In genomic region chr7:113512527-113513285, GRCm38 (mm10) we compare ENCODE assay signal across 9 mouse cellular contexts. TPM values are rescaled to one million over a fixed set of nuclear protein-coding genes. Genes with fewer than 3 reads are reported as not detected.
DNase-seq lines count a peak whose midpoint lies in the region; ATAC-seq and TF ChIP-seq lines count a peak whose summit lies in the region.
"Had no signal": no experiment of that assay in that cellular context is flagged by ENCODE, and none has a peak within 500 bp of the region (broad histone marks: within the 10 kb centered on the region; RNA-seq: fewer than 3 reads in every experiment).

No protein-coding gene starts in this region.

- peak overlapping the region; percentile 94 for H3K27ac ChIP-seq in heart, embryonic 10.5 days
- peak overlapping the region; percentile 69 for H3K27ac ChIP-seq in CH12.LX (ENCODE audit: insufficient read depth, low read depth)
- no peak overlapping the region for H3K27ac ChIP-seq in forebrain, embryonic 11.5 days (ENCODE audit: low read depth, low read length)
- no peak overlapping the region for H3K27ac ChIP-seq in limb, embryonic 13.5 days

- peaks cover 14% of the 10 kb centered on the region for H3K4me1 ChIP-seq in heart, embryonic 10.5 days
- peaks cover 9 to 65% of the 10 kb centered on the region in 2 experiments for H3K4me1 ChIP-seq in CH12.LX (ENCODE audit: control insufficient read depth in 1 of 2, insufficient read depth in 2 of 2)
- H3K4me1 ChIP-seq in forebrain, embryonic 11.5 days (replicated peaks; ENCODE audit: control insufficient read depth, insufficient read depth, low read length): peaks cover 2% of the 10 kb centered on the region; the same call in 1 of the 2 replicates
- H3K4me1 ChIP-seq in limb, embryonic 13.5 days: peaks cover 19% of the 10 kb centered on the region

- dilution Hi-C loops in CH12.LX (cut with MboI; ENCODE audit: extremely low pct_ligation_motif_present, extremely low pct_unique_long_range_greater_than_20kb, low sequenced_read_pairs): no loop called here

- H3K4me2 ChIP-seq in CH12.LX (ENCODE audit: insufficient read depth, low read depth, poor library complexity, severe bottlenecking): peak overlapping the region; percentile 58
- peak overlapping the region; percentile 96 for H3K4me2 ChIP-seq in forebrain, embryonic 11.5 days (ENCODE audit: low read depth, low read length, severe bottlenecking)
- H3K4me2 ChIP-seq in limb, embryonic 13.5 days (replicated peaks): peak overlapping the region; percentile 83

- ATAC-seq in forebrain, embryonic 11.5 days (replicated peaks; ENCODE audit: low FRiP score): no peak
- ATAC-seq in limb, embryonic 13.5 days (ENCODE audit: low FRiP score, low read depth): no peak
- peak; percentile 1; the same call in 1 of the 2 replicates for ATAC-seq in neutrophil, adult 5-6 weeks (ENCODE audit: extremely low read depth, insufficient number of reproducible peaks, low FRiP score, poor library complexity, severe bottlenecking)

- TF ChIP-seq RAD21 in CH12.LX (IDR thresholded peaks at IDR 0.05; ENCODE audit: low read depth, low read length): no peak; the same call in 1 of the 2 replicates

- TF ChIP-seq EP300 in CH12.LX (IDR thresholded peaks at IDR 0.05; ENCODE audit: low read length): no peak

- peak; percentile 1; the same call in 1 of the 2 replicates for TF ChIP-seq POLR2A in CH12.LX (IDR thresholded peaks at IDR 0.05; ENCODE audit: low read depth, low read length)

- H3K36me3 ChIP-seq in heart, embryonic 10.5 days: no peaks in the 10 kb centered on the region
- H3K36me3 ChIP-seq in CH12.LX (replicated peaks in 1 of 2; ENCODE audit: control insufficient read depth in 1 of 2, insufficient read depth in 1 of 2, low read length in 1 of 2): no peaks in the 10 kb centered on the region
- no peaks in the 10 kb centered on the region for H3K36me3 ChIP-seq in forebrain, embryonic 11.5 days (ENCODE audit: control insufficient read depth, insufficient read depth, low read length)
- H3K36me3 ChIP-seq in limb, embryonic 13.5 days: no peaks in the 10 kb centered on the region

- peak; percentile 74 for DNase-seq in heart, embryonic 10.5 days (ENCODE audit: low spot score)
- no peak for DNase-seq in heart, adult 8-10 months (ENCODE audit: low spot score)
- no peak for DNase-seq in CH12.LX (ENCODE audit: extremely low read depth)
- DNase-seq in forebrain, embryonic 11.5 days (ENCODE audit: low spot score): no peak
- no peak for DNase-seq in adrenal gland, adult 18-20 months (ENCODE audit: low spot score in 2 of 2)
- no peak for DNase-seq in frontal cortex, postnatal 10 days (ENCODE audit: low spot score in 2 of 2)

- peaks cover 6% of the 10 kb centered on the region; the same call in 1 of the 2 replicates for H3K27me3 ChIP-seq in heart, embryonic 10.5 days (ENCODE audit: insufficient read depth, poor library complexity, severe bottlenecking)
- H3K27me3 ChIP-seq in CH12.LX (replicated peaks): no peaks in the 10 kb centered on the region
- H3K27me3 ChIP-seq in forebrain, embryonic 11.5 days (ENCODE audit: control insufficient read depth, insufficient read depth, low read length): no peaks in the 10 kb centered on the region
- H3K27me3 ChIP-seq in limb, embryonic 13.5 days: 0 out of 2 replicates have a peak, but pooled peaks cover 3% of the 10 kb centered on the region
- H3K27me3 ChIP-seq: Patski had no signal

- H3K9ac ChIP-seq in CH12.LX (ENCODE audit: insufficient read depth, low read depth): peak overlapping the region; percentile 90
- H3K9ac ChIP-seq in forebrain, embryonic 11.5 days (ENCODE audit: low read length): peak overlapping the region; percentile 79
- H3K9ac ChIP-seq in limb, embryonic 13.5 days: peak overlapping the region; percentile 72

- TF ChIP-seq CTCF in CH12.LX (conservative IDR thresholded peaks at IDR 0.05 in 1 of 2, IDR thresholded peaks at IDR 0.05 in 1 of 2; ENCODE audit: low read depth in 2 of 2, low read length in 2 of 2): no peak

- peak overlapping the region; percentile 98 for H3K4me3 ChIP-seq in heart, embryonic 10.5 days
- H3K4me3 ChIP-seq in CH12.LX (replicated peaks in 1 of 3; ENCODE audit: low read depth in 2 of 3, low read length in 2 of 3, poor library complexity in 1 of 3): peak overlapping the region; percentile 89 to 96 (median 91)
- H3K4me3 ChIP-seq in forebrain, embryonic 11.5 days (ENCODE audit: low read depth, low read length): peak overlapping the region; percentile 93
- peak overlapping the region; percentile 87 for H3K4me3 ChIP-seq in limb, embryonic 13.5 days

- peaks cover 33% of the 10 kb centered on the region for H3K79me2 ChIP-seq in CH12.LX (replicated peaks; ENCODE audit: control insufficient read depth, extremely low read depth, insufficient read depth, poor library complexity, severe bottlenecking)

- no peaks in the 10 kb centered on the region for H3K9me3 ChIP-seq in heart, embryonic 10.5 days
- H3K9me3 ChIP-seq in CH12.LX (replicated peaks; ENCODE audit: low read length): no peaks in the 10 kb centered on the region
- H3K9me3 ChIP-seq in forebrain, embryonic 11.5 days (ENCODE audit: control insufficient read depth, low read length): no peaks in the 10 kb centered on the region
- H3K9me3 ChIP-seq in limb, embryonic 13.5 days: no peaks in the 10 kb centered on the region

- WGBS in heart, embryonic 10.5 days: 15% methylated on average over 20 of the region's 20 CpGs
- WGBS in forebrain, embryonic 11.5 days: 18% methylated on average over 20 of the region's 20 CpGs
- WGBS in limb, embryonic 13.5 days: 17% methylated on average over 20 of the region's 20 CpGs

- in situ Hi-C loops in CH12.LX (cut with MboI; ENCODE audit: low pct_ligation_motif_present, low pct_unique_long_range_greater_than_20kb, low sequenced_read_pairs): loop anchor here (10.0 kb wide), 2 partner anchors 72 to 138 kb away; no protein-coding TSS in a partner anchor

TF ChIP-seq in CH12.LX, 34 proteins besides CTCF, POLR2A, EP300 and RAD21:
- peak; percentile 47; the same call in 1 of the 2 replicates for TF ChIP-seq BHLHE40 (IDR thresholded peaks at IDR 0.05; ENCODE audit: low read depth, low read length)
- TF ChIP-seq IRF4 (IDR thresholded peaks at IDR 0.05; ENCODE audit: low read depth, low read length): no peak

RNA-seq across cellular contexts. Expression of gene Far1, which starts 0.9 kb away (rescaled TPM):
- polyA plus RNA-seq in heart, embryonic 10.5 days (2016; fragmentation: Nextera tagmentation; extraction: Ambion mirVana): 60.2 and 62.3 TPM in 2 replicates
- total RNA-seq in heart, adult 8-10 months (2022): 10 to 100 TPM; 15.2 to 23.6 (median 20.9) TPM
- total RNA-seq in CH12.LX (2012; rRNA removed): 73.4 and 81.5 TPM in 2 replicates
- total RNA-seq in CH12.LX (2014; rRNA removed): 170 and 201 TPM in 2 replicates
- 91.7 and 97.3 TPM in 2 replicates for polyA plus RNA-seq in CH12.LX (2012; ENCODE audit: insufficient read length, low read depth)
- 83.9 and 84.2 TPM in 2 replicates for polyA plus RNA-seq in forebrain, embryonic 11.5 days (2014; fragmentation: Nextera tagmentation; extraction: Ambion mirVana)
- polyA plus RNA-seq in limb, embryonic 13.5 days (2015; fragmentation: Nextera tagmentation; extraction: Ambion mirVana): 76.1 and 90.7 TPM in 2 replicates
- 265 and 282 TPM in 2 replicates for total RNA-seq in neutrophil, adult 5-6 weeks (2017)
- total RNA-seq in adrenal gland, adult 18-20 months (2021): 10 to 100 TPM; 41.3 to 47.6 TPM

Comparison
In these comparisons a context has a peak if more than half of its experiments do, and no peak if none do; other contexts are left out.
1. H3K27ac ChIP-seq: peak in heart, embryonic 10.5 days (single experiment) and CH12.LX (single experiment); none in forebrain, embryonic 11.5 days (single experiment) and limb, embryonic 13.5 days (single experiment).
2. Peak in every context shown above with its lines, with median percentiles within 50 percentile points of each other: H3K4me3 ChIP-seq, H3K4me2 ChIP-seq and H3K9ac ChIP-seq.